Mouse (Mus musculus): ENCODE results near the gene Mical3.

DNA sequence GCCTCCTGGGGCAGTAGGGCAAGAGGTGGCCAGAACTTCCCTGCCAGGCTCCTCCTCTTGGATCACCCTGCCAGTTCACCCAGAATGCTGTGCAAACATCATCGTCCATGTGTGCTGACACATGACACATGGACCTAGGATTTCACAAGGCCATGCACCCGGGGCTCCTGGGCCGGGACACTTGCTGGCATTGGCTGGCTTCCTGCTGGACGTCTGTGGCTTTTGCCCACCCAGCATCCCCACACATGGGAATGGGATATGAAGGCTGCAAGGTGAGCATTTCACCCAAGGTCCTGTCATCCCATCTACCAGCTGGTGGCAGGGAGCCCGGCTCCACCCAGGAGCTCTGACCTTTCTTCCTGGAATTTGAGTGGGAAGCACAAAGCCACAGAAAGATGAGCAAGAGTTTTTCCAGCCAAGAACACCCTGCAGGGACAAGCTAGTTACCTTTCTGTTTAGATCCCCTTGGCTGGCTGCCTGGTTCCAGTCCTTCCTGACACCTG, 8.0 kb downstream of the Mical3 start:
- TF ChIP-seq POLR2A (IDR thresholded peaks at IDR 0.05; ENCODE audit: low read depth, low read length) (no peak), CTCF (IDR thresholded peaks at IDR 0.05; ENCODE audit: borderline replicate concordance, insufficient read depth, low read length) (no peak)
